Mouse (Mus musculus) liver, embryonic 14.5 days (tissue): ENCODE data around the gene Fut8. TPM values are rescaled to one million over a fixed set of nuclear protein-coding genes. Genes with fewer than 3 reads are reported as not detected.

Source experiments
- ATAC-seq: fragments of 200-750 bp; cut with Nextera tagmentation; 2 replicates; pipeline ENCODE4 v1.8.0; 2017; ENCODE audit warnings: moderate number of reproducible peaks, mild to moderate bottlenecking, moderate library complexity; ENCODE audit not compliant: insufficient read depth
- DNase-seq, 3 experiments: peaks; one replicate each; pipeline ENCODE4 v3.0.0-alpha.2; 2012 to 2013; ENCODE audit warnings: low read depth in 3 of 3, low spot score in 3 of 3
- H3K27ac ChIP-seq: fragments of 300-500 bp; sonication (generic); 2 replicates; pipeline ENCODE4 v1.5.1; 2014; ENCODE audit warnings: moderate library complexity, mild to moderate bottlenecking, control low read depth, inconsistent platforms
- H3K27me3 ChIP-seq: fragments of 300-500 bp; sonication (generic); 2 replicates; pipeline ENCODE4 v1.6.1; 2014; ENCODE audit warnings: mild to moderate bottlenecking, low read length, moderate library complexity; ENCODE audit not compliant: control insufficient read depth, insufficient read depth
- H3K36me3 ChIP-seq: fragments of 300-500 bp; sonication (generic); replicated peaks from 2 replicates; pipeline ENCODE4 v1.6.1; 2014; ENCODE audit warnings: low read depth; ENCODE audit not compliant: control insufficient read depth, insufficient read depth
- H3K4me1 ChIP-seq, 2 experiments: fragments of 200-500 bp in 1 of 2; fragments of 300-500 bp in 1 of 2; sonication (generic) in 1 of 2; replicated peaks; 2 replicates each; pipeline ENCODE4 v1.6.1; 2012 to 2014; ENCODE audit warnings: antibody characterized with exemption in 1 of 2, inconsistent platforms in 1 of 2, low read length in 1 of 2; ENCODE audit not compliant: control insufficient read depth in 2 of 2, insufficient read depth in 2 of 2
- H3K4me2 ChIP-seq: fragments of 300-500 bp; sonication (generic); 2 replicates; pipeline ENCODE4 v1.6.1; 2014; ENCODE audit warnings: low read depth, mild to moderate bottlenecking, control low read depth, moderate library complexity
- H3K4me3 ChIP-seq, 2 experiments: fragments of 200-500 bp in 1 of 2; fragments of 300-500 bp in 1 of 2; sonication (generic) in 1 of 2; 2 replicates each; pipeline ENCODE4 v1.5.1; 2012 to 2014; ENCODE audit warnings: low read depth in 2 of 2, low read length in 2 of 2, mild to moderate bottlenecking in 2 of 2, control low read depth in 1 of 2, inconsistent platforms in 1 of 2, moderate library complexity in 1 of 2; ENCODE audit not compliant: insufficient read depth in 1 of 2
- H3K9ac ChIP-seq: fragments of 300-500 bp; sonication (generic); replicated peaks from 2 replicates; pipeline ENCODE4 v1.6.1; 2014; ENCODE audit warnings: mild to moderate bottlenecking, control low read depth, moderate library complexity
- H3K9me3 ChIP-seq: fragments of 300-500 bp; sonication (generic); 2 replicates; pipeline ENCODE4 v1.6.1; 2016; ENCODE audit warnings: low read length, mixed read lengths; ENCODE audit not compliant: control insufficient read depth
- CTCF ChIP-seq: IDR thresholded peaks from 2 replicates; pipeline ENCODE4 v1.5.1; 2016; ENCODE audit warnings: antibody characterized with exemption, low read depth, control low read depth
- EP300 ChIP-seq: IDR thresholded peaks from 2 replicates; pipeline ENCODE4 v1.6.1; 2016; ENCODE audit warnings: antibody characterized with exemption, low read depth
- WGBS: fragments of 180-500 bp; shearing (Covaris S2); extraction: QIAGEN DNeasy Blood & Tissue Kit; methylation state at CpG from one replicate; pipeline ENCODE4 v1.1.7; 2014; ENCODE audit not compliant: insufficient replicate concordance; 5-methylcytosine and 5-hydroxymethylcytosine counted together
- polyA plus RNA-seq, 2 experiments: library from polyadenylated mRNA; depleted of rRNA in 1 of 2; stranded (reverse) in 1 of 2; unstranded in 1 of 2; fragments of >200 nt; fragmentation: Nextera tagmentation in 1 of 2; extraction: Ambion mirVana in 1 of 2; gene quantifications; 2 replicates each; pipeline versions ENCODE4 v1.2.1 to v1.2.3; 2012 to 2014

The Fut8 gene
- polyA plus RNA-seq, 2 experiments, result 4.4 to 8.7 TPM

DNA sequence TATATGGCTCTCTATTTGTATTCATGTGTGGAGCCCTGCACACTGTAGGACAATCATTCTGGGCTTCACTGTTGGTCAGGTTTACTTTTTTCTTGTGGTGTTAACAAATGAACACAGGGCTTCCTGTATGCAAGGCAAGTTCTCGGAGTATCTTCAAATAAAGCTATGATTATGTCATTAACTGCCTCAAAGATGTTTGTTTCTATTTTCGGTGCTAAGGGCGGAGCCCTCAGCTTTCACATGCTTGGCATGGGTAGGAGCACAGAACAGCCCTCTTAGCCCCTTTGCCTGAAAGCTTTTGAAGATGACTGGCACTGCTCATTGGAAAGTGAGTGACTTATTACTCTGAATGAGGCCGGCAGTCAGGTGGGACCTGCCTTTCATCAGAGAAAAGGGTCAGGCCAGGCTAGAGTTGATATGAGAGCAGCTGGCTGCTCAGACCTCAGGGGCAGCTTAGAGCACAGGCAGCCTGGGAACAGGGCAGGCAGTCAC lies 44.7 kb upstream of the Fut8 start:
- DNase-seq (no peak), ATAC-seq (no peak)
- no peak overlapping the region for H3K9ac ChIP-seq
- no peak overlapping the region for H3K4me3 ChIP-seq
- H3K27ac ChIP-seq, result no peak overlapping the region
- H3K27me3 ChIP-seq, result no peaks in the 10 kb centered on the region
- H3K4me1 ChIP-seq, result no peaks in the 10 kb centered on the region; a peak in 1 of 4 replicates
- H3K9me3 ChIP-seq, result no peaks in the 10 kb centered on the region
- WGBS, result 39% methylated on average over 4 of the region's 4 CpGs
- no peak for TF ChIP-seq CTCF
- no peak for TF ChIP-seq EP300
- H3K4me2 ChIP-seq, result no peak overlapping the region
- no peaks in the 10 kb centered on the region for H3K36me3 ChIP-seq

DNA sequence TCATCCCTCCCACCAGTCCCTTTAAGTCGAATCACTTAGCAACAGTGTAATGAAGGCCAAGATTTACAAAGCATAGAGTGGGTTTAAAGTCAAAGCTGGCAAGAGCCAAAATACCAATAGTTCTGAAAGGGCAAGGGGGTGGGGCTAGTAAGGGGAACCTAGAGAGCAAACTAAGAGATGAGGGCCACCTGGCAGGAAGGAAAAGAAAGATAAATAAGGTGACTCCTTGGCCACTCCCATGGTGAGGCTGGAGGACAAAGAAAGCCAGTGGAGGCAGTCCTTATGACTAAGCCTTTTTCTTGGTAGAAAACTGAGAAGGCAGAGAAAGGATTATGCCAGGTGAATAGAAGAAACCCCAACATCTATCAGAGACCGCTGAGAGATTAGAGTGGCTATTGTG lies 42.9 kb upstream of the Fut8 start:
- Histone ChIP-seq H3K9me3 (no peaks in the 10 kb centered on the region), H3K4me2 (no peak overlapping the region), H3K36me3 (no peaks in the 10 kb centered on the region), H3K4me1 (peaks cover 0 to 4% of the 10 kb centered on the region in 2 experiments; a peak in 2 of 4 replicates), H3K27ac (no peak overlapping the region), H3K27me3 (no peaks in the 10 kb centered on the region), H3K4me3 (no peak overlapping the region), H3K9ac (no peak overlapping the region)
- TF ChIP-seq EP300 (no peak), CTCF (no peak)
- 56% methylated on average over 2 of the region's 2 CpGs for WGBS
- no peak for DNase-seq
- no peak for ATAC-seq

DNA sequence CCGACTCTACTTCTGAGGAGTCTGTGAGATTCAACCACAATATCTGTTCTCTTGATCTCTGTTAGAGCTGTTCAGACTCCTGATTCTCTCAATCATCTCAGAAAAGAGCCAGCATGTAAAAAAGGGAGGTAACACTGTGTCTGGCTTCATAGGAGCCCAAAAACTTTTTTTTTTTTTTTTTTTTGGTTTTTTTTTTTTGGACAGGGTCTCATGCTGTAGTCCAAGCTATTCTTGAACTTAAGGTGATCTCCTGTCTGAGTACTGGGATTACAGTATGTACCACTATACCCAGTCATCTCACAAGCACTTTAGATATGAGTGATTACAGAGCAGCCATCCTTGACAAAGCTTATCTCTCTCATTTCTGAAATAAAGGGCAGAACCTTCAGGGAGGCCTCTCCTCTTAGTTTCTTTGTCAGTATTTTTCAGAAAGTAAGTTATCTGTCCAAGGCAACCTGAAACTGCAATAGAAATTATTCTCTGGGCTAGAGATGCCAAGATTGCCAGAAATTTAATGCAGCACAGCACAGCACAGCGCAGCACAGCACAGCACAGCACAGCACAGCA lies 41.3 kb upstream of the Fut8 start:
- no peaks in the 10 kb centered on the region for H3K9me3 ChIP-seq
- no peak overlapping the region for H3K9ac ChIP-seq
- 83% methylated on average over 2 of the region's 2 CpGs for WGBS
- H3K36me3 ChIP-seq, result no peaks in the 10 kb centered on the region
- H3K4me1 ChIP-seq, result peaks cover 0 to 4% of the 10 kb centered on the region in 2 experiments; a peak in 2 of 4 replicates
- DNase-seq (no peak), ATAC-seq (no peak)
- no peak overlapping the region for H3K27ac ChIP-seq
- no peak overlapping the region for H3K4me2 ChIP-seq
- H3K4me3 ChIP-seq, result no peak overlapping the region
- TF ChIP-seq CTCF (no peak), EP300 (no peak)
- no peaks in the 10 kb centered on the region for H3K27me3 ChIP-seq

DNA sequence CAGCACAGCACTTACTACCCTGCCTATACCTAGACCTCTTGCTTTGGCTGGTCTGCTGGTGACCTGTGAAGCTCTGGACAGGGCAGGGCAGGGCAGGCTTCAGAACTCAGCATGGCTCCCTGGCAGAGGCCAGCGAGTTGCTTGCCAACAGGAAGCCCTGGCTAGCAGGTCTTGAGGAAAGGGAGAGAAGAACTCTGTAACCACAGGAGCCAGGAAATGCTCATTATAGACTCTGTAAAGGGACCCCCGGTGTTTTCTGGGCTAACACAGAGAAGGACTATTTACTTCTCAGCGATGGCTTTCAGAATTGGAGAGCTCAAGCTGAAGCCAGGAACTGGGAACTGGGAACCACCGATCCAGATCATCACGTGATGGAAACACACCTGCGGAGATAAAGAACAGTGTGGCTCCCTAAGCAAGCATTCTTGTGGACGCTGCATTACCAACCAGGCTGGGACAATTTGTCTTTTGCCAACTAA lies 40.8 kb upstream of the Fut8 start:
- Histone ChIP-seq H3K4me3 (no peak overlapping the region), H3K27ac (no peak overlapping the region), H3K9me3 (no peaks in the 10 kb centered on the region), H3K36me3 (no peaks in the 10 kb centered on the region), H3K9ac (no peak overlapping the region), H3K27me3 (no peaks in the 10 kb centered on the region), H3K4me2 (no peak overlapping the region), H3K4me1 (peaks cover 0 to 4% of the 10 kb centered on the region in 2 experiments; a peak in 2 of 4 replicates)
- DNase-seq, result no peak
- TF ChIP-seq CTCF (no peak), EP300 (no peak)
- WGBS, result 35% methylated on average over 7 of the region's 7 CpGs
- ATAC-seq, result no peak

DNA sequence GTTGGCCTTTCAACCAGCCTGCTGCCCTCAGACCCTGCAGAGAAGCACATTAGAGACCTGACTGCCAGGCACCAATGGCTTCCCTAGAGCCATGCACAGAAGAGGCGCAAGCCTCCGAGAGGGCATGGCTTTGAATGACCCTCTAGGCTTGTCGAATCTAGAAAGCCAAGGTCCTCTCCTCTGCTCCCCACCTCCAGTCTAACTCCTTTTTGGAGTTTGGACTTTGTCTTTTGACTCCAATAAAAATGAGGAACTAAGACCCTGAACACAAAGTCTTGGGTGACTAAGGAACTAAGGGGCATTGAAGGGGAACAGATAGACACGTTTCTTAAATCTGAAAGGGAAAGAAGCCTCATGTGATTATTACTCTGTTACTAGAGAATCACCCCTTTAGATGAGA lies 39.7 kb upstream of the Fut8 start:
- TF ChIP-seq EP300, result no peak
- no peak for TF ChIP-seq CTCF
- Histone ChIP-seq H3K27ac (no peak overlapping the region), H3K9ac (no peak overlapping the region), H3K4me2 (no peak overlapping the region), H3K36me3 (no peaks in the 10 kb centered on the region), H3K4me3 (no peak overlapping the region), H3K4me1 (peaks cover 0 to 7% of the 10 kb centered on the region in 2 experiments; a peak in 2 of 4 replicates), H3K27me3 (no peaks in the 10 kb centered on the region), H3K9me3 (no peaks in the 10 kb centered on the region)
- DNase-seq (no peak), ATAC-seq (no peak)
- WGBS, result 63% methylated on average over 4 of the region's 4 CpGs
